Mouse (Mus musculus) kidney, postnatal 4 days (tissue): ENCODE measurements around the gene Ftsj3.
A peak's percentile ranks its signal among the peaks of the same experiment; 100 is the strongest.
"Not testable (repeated sequence)": the region's sequence is repeated elsewhere in the genome, so short reads cannot be mapped to it uniquely, and the experiment has no call there.

Experiments used
- DNase-seq, 2 experiments: peaks; one replicate each; pipeline ENCODE4 v3.0.0; 2021; ENCODE audit warnings: mixed read lengths in 2 of 2

Ftsj3 gene

DNA sequence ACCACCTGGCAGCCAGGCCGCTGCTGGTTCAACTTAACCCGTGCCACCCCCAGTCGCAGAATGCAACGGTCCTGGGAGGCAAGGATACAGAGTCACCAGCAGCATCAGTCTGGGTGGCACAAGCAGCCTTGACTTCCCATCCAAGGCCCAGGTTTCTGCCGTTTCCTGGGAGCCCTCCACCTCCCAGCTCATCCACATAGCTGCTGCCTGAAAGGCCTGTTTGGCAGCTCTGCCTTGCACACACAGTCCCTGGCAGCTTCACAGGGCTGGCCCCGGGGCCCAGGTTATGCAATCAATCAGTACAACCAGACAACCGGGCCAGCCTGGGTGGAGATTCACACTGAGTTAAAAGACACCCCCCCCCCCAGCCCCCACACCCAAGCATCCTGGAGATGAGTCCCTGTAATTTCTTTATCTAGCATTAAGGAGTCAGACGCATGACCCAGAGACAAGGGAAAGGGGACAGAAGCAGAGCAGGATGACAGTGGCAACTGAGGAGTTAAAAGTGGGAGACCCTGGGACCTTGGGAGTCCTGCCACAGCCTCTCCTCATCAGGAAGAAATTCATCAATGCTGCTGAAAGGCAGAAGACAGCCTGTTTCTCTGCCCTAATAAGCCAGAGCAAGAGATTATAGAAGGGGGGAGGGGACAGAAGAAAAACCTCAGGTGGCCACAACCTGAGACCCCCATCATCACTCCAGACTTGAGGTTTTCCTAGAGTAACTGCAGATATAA lies 12.6 kb upstream of the Ftsj3 start:
- peak; percentile 49 to 57 for DNase-seq

DNA sequence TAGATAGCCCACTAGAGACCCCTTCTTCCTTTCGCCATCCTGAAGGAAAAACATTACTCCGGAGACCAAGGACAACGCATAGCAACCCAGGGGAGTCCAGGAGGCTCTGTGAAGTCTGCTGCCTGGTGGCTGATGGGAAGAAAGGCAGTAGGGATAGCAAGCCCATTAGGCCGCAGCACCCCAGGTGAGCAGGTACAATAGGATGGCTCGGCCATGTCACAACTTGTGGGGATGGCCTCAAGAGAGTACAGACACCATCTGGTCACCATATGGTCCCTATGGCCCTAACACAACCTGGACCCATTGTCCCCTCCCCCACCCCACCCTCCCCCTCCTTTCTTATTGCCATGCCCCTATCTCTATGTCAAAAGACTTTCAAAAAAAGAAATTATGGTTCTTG lies 12.0 kb upstream of the Ftsj3 start:
- DNase-seq: no peak

DNA sequence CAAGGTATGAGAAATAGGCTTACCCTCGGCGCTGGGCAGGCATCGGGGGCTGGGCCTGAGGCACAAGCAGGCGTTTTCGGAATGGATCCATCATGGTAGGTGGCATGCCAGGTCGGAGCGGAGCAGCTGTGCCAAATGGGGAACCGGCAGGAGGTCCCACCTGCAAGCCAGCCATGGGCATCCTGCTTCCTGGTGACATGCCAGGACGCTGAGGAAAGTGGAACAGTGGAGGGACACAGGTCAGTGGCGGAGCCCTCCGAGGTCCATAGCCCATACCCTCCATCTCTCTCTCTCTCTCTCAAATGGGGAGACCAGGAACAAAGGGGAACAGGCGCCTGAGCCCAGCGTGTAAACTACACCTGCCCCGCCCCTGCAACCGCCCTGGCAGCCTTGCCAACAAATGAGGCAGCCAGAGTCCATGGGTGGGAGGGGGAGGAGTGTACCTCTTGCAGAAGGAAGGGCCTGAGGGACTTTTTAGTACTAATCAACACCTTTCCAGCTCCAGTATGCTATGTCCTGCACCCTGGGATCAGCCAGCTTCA lies 11.5 kb upstream of the Ftsj3 start:
- peak; percentile 40 to 61 for DNase-seq

DNA sequence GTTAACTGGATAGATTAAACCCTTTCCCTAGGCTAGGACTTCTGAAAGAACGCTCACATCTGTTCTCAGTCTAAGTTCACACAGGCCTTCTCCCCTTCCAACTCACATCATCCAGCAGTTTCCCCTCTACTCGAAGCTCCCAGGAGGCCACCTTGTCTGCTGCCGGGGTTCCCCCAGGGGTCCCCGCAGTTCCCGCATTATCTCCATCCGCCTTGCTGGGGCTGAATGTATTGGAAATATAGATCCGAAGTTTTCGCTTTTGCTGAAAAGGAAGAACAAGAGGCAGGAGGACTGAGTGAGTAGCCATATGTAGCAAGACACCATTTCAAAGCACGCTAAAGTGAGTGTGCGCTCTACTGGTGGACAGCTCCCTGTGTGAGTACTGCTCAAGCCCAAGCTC lies 10.6 kb upstream of the Ftsj3 start:
- no peak for DNase-seq

DNA sequence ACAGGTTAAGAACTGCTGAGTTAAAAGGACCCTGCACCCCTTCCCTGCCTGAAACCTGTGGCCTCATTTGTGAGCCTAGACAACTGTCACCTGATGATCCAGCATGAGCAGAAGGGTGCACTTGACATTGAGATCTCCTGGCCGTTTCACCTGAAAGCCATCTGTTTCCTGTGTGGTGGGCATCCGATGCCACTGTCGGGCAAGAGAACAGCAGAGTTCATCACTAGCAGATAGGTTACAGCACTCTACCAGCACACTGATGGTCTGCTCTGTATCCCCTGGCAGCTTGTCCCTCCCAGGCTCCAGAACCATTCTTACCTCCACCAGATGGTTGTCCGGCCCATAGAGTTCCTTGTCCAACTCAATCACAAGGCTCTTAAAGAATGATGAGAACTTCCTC lies 9.7 kb upstream of the Ftsj3 start:
- DNase-seq: no peak

DNA sequence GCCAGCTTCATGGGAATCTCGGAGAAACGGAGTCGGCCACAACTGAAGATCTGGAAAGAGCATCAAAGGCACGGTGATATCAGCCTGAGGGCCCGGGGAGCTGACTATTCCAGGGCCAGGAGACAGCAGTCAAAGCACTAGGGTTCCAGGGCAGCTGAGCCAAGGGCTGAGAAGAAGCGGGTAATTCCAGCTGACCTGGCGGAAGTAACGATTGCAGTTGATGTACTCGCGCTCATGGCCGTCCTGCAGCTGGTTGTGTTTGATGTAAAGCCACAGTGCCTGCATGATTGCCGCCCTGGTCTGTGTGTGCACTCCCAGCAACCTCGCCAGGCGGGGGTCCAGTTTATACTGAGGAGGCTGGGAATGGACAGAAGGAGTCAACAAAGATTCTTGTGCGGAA lies 9.1 kb upstream of the Ftsj3 start:
- no peak for DNase-seq

DNA sequence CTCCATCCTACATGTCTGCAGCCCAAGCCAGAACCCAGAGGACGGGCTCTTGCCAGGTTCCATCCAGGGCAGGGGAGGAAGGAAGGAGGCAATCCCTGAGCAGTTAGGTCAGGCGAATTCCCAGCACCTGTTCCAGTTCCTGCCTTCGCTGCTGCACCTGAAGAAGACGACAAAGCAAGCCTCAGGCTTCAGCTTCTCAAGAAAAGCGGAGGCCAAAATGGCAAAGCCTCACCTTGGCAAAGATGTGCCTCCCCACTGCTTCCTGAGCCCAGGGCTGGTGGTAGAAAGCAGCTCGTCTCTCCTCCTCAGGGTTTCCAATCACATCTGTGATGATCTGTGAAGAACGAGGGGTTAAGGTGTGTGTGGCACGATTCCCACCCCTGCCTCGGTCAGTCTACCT lies 8.1 kb upstream of the Ftsj3 start:
- no peak for DNase-seq

DNA sequence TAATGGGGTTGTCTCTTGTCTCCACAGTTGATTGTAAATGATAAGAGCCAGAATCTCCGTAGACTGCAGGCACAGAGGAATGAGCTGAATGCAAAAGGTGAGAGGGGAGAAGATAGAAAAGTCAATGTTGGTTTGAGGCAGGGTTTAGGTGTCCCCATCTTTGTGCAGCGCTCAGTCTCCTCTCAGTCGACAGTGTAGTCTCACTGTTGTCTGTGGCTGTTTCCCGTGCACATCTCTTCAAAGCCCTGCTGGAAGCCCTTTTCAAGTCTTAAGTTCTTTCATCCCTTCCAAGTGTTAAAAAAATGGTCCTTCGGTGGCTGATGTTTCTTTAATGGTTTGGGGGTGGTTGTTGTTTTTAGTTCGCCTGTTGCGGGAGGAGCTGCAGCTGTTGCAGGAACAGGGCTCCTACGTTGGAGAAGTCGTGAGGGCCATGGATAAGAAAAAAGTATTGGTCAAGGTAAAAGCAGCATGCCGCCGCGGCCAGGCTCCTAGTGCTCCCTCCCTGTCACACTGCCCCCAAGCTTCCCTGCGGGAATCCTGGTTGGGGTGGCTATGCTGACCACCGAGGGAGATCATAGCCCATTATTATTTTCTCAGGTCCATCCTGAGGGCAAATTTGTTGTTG lies 5.1 kb upstream of the Ftsj3 start:
- no peak for DNase-seq

DNA sequence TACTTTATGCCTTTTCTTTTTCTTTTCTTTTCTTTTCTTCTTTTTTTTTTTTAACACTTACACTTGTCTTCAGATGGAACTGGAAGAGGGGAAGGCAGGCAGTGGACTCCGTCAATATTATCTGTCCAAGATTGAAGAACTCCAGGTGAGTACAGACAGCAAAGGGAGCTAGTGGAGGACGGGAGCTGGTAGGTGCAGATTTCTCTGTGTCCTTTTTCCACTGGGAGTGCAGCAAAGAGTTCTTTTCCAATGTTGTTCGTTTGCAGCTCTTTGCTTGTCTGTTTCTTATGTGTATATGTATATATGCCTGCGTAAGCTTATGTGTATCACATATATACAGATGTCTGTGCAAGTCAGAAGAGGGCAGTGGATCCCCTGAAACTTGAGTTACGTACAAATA lies 896 bp upstream of the Ftsj3 start:
- peak; percentile 50 to 60 for DNase-seq

DNA sequence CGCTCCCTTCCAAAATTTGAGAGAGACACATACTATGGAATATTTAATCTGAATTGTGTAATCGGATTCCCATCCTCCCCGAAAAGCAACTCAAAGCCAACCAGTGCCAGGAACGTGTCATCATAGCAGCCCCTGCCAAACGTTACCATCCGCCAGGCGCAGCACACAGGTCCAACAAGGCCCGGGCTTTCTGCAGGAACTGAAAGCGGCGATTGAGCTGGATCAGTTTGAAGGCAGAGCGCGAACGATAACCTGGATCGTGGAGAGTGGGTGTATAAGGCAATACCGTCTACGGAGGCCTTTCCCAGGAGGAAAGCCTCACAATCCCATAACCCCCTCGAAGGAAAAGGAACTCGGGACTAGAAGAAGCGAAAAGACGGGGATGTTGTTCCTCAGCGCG lies 705 bp downstream of the Ftsj3 start:
- DNase-seq: no peak

DNA sequence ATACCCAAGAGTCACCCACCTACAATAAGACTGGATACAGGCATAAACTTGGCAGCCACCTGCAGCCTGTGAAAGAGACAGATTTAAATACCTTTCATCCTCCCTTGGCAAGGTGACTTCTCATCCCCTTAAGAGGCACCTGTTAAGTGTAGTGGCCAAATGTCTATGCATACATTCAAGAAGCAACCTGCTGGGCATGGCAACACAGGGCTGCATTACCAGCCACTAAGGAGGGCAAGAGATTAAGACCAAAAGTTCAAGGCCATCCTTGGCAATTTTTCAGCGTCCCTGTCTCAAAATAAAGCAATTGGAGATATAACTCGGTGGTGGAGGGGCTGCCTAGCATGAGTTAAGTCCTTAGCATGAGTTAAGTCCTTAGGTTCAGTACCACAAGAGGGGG lies 1.1 kb downstream of the Ftsj3 start:
- DNase-seq: no peak

DNA sequence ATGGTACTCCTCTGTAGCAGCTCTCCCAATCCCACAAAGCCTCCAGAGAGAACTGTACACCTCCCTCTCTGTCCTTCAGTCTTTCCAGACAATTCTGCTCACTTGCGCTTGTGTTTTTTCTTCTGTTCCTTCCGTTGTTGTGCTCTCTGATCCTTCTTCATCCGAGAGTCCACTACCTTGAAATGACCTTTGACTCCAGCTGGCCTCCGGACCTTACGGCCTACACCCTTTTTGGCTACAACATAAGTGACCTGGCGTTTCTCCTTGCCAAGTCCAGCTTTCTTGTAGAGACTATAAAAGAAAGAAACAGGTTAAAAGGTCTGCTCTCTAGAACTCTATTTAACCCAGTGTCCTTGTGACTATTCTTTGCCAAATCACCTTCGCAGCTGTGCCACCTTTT lies 6.6 kb downstream of the Ftsj3 start:
- DNase-seq: no peak

DNA sequence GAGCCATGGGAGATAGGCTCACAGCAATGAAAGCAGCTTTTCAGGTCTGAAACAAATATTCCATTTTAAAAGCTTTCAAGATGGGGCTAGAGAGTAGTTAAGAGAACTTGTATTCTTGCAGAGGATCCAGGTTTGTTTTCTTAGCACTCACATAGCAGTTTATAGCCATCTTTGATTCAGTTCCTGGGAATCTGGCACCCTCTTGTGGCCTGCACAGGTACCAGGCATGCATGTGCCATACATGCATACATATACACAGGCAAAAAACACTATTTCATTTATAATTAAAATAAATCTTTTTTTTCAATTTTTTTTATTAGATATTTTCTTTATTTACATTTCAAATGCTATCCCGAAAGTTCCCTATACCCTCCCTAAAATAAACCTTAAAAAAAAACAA lies 9.0 kb downstream of the Ftsj3 start:
- DNase-seq: peak in 1 of 2 experiments; percentile 34

DNA sequence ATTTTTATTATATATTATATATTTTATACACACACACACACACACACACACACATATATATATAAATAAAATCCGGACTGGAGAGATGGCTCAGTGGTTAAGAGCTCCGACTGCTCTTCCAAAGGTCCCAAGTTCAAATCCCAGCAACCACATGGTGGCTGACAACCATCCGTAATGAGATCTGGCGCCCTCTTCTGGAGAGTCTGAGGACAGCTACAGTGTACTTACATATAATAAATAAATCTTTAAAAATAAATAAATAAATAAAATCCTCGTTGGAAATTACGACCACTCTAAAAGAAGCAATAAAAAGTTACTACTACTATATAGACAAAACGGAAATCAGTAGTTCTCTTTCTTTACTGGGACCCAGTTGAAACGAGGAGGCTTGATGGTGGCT lies 21.9 kb downstream of the Ftsj3 start:
- not testable (repeated sequence) for DNase-seq

DNA sequence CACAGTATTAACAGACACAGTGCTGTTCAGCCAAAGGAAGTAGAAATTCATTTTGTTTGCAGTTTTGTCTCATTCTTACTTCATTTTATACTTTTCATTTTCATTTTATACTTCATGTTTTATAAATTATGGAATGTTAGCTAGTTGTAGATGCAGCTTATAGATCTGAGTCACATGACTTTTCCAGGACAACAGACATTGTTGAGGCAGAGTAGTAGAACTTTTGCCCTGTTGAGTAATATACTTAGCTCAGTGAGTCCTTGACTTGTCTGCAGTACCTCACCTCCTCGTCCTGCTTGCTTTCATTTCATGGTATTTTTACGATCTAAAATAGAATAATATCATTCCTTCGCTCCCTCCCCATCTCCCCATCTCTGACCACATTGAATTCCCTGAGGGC lies 35.3 kb downstream of the Ftsj3 start:
- no peak for DNase-seq

DNA sequence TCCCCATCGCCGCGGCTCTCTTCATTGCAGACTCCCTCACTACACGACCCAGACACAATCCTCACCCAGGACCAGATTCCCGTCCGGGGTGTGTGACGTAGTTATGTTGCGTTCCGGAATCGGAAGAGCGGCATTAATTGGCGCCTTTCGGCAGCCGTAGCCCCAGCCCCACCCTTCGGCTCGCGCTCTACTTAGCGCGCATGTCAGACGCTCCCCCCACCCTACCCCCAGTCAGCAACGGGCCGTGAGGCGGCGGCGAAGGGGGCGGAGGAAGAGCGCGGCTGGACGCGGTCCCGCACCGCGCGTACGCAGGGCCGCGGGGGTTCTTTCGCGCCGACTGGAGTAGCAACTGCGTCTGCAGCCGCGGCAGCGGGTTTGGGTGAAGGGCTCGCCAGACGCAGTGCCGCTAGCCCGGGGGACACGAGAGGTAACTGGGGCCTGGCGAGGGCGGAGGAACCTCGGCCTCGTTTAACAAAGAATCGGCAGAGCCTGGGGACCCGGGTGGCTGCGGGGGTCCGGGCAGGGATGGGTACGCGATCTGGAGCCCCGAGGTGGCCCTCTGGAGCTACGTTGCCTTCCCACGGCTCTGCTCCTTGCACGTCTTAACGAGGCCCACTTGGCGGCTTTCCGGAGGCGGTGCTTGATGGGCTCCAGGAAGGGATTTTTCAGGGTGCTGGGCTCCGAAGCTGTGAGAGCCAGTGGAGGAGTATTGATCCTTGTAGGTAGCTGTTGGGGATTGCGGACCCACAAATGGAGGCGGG lies 39.0 kb downstream of the Ftsj3 start, which contains the start of gene Ddx42:
Ddx42 (plus strand) TSS at position 197 of the 761 bp plus-strand sequence.
- peak; percentile 92 to 96 for DNase-seq

DNA sequence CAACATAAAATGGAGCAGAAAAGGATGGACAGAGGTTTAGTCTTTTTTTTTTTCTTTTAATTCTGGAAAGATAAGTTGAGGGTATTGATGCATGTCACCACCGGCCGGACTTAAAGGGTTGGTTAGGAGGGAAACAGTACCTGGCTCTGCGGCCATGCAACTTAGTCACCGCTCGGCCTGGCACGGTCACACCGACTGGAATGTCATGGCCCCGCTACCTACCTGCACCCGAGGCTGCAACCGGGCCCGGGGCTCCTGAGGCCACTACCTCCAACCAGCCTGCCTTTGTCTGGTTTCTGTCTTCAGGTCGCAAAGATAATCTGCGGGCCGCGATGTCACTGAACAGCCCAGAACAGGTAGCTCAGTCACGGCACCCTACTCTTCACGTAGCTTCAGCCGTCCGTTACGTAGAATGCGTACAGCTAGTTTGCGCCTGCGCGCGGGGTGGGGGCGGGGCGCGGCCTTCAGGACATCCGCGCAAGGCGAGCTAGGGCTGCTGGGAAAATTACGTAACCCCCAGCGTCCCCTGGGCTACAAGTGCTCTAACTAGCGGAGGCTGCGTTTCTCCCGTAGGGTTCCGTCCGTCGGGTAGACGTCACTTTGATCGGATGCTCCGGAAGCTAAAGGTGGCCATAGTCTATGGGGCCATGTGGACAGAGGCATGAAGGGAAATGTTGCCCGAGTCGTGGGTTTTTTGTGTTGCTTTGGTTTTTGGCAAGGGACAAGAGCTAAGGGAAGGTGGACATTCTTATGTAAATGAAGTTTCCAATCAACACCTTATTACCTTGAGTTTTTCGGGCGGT lies 39.8 kb downstream of the Ftsj3 start, which contains the start of gene Ccdc47:
Ccdc47 (minus strand) TSS at position 418 of the 803 bp plus-strand sequence.
- DNase-seq: peak; percentile 93 to 97

DNA sequence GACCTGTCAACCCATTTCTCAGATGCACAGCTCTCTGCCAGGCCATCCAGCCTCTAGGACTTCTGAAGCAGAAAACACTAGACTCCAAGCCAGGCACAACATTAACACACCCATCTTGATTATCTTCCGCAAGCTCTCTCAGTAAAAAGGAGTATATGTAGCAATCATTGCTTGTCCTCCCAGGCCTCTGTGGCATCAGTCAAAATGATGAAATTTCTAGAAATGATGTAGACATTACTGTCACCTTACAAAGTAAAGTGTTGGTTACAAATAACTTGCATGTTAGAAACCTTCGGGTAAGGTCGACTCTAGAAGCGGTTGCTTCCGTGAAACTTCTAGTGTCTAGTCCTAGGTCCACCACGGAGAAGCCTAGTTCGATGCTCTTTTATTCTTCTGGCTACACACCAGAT lies 40.4 kb downstream of the Ftsj3 start:
- DNase-seq: no peak

DNA sequence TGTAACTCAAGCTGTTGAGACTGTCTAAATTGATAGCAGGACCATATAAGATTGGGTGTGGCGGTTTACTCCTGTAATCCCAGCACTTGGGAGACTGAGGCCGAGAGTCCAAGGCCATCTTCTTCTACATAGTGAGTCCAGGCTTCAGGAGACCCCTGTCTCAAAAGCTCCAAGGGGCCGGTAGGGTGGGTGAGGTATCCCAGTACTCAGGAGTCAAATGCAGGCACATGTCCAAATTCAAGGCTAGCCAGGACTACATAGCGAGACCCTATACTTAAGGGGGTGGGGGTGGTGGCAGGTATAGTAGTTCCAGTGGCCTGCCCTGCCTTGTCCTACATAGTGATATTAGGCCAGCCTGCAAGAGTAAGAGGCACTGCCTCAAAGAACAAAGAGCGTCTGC lies 41.0 kb downstream of the Ftsj3 start:
- DNase-seq: no peak

DNA sequence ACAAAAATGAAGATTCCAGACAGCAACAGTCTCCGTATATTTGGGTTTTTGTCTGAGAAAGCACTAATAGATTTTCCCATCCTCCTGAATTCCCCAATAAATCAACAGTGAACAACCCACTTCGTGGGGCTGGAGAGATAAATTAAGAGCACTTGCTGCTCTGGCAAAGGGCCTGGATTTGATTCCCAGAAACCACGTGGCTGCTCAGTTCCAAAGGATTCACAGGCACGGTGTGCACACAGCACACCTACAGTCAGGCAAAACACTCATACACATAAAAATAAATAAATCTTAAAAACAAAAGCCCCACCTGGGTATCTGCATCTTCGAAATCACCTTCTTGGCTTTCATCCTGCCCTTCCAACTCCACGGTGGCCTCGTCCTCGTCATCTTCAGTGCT lies 43.1 kb downstream of the Ftsj3 start:
- no peak for DNase-seq

DNA sequence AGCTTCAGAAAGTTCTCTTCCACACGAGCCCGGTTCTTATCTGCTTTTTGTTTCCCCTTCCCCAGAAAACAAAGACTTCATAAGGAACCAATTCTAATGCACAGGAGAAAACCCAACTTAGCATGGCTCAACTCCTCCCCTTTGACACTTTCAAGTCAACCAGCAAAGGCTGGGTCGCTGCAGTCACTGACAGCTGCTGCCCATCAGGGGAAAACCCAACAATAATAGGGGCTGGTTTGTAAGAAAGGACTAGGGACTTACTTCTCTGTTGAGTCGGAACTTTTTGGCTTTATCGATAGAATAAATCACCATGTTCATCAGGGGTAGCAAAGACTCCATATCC lies 53.8 kb downstream of the Ftsj3 start, which contains the start of gene Strada:
Strada (minus strand) TSS at position 46 of the 343 bp plus-strand sequence.
- no peak for DNase-seq

DNA sequence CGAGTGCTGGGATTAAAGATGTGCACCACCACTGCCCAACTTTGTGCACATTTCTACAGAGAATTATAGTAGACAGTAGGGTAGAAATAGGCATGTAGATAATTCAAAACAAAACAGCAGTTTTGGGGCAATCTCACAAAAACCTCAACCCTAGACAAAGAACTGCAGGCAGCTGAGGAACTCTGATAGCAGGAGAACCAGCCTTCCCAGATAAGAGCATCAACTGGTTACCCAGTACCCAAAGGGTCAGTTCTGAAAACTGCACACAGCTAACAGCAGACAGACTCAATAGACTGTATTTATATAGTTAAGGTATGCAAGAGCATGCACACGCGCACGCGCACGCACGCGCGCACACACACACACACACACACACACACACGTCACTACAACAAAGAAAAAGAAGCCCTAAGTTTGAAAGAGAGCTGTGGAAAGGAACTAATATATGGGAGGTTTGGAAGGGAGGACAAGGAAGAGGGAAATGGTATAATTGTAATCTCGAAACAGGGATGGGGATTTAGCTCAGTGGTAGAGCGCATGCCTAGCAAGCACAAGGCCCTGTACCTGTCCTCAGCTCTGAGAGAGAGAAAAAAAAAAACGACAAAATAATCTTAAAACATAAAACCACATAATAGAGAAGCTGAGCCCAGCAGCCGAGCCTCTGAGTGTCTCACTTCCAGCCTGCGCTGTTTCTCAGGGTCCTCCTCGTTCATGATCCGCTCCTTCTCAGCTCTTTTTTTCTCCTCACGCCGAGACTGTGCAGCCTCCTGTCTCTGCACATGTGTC lies 54.3 kb downstream of the Ftsj3 start:
- DNase-seq: no peak
